Mouse (Mus musculus) gonadal fat pad, adult 2 months (tissue): ENCODE measurements at regions not wholly inside any gene's neighbourhood (a gene's known extent, or its start where the extent isn't known, plus 50 kb on each side); places are given as distances from the start of the nearest gene placed in this dataset.

Experiments
- DNase-seq: peaks from one replicate; pipeline ENCODE4 v3.0.0-alpha.2; 2012; ENCODE audit warnings: low read depth

DNA sequence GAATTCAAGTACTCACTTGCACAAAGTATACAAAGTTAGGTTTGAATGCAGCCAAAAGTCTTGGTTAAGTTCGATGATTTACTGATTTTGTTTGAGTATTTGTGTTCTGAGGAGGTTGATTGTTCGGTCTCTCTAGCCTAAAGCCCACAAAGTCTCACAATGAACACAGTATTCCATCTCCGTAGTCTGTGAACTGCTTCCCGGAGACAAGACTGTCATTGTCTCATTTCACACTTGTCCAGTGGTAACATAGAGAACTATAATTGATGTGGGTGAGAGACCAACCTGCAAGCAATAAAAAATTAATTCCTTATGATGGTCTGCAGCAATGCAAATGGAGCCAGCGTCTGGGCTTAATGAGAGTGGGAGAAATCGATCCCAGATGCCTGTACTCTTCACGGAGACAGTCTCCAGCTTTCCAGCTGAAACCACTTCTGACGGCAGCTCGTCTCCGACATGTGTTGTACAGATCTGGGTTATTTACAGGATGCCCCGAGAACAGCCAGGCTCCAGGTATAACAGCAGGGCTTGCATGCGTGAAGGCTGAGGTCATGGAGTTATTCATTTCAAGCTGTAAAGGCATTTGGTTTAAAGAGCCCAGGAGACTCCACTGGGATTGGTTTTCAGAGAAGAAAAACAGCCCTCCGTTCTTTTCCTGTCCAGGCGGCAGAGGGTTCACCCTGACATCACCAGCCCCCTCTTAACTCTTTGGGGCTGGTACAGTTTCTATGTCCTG is 75.2 kb downstream of the Asb13 start:
- no peak for DNase-seq
